Mouse (Mus musculus) Patski (cell line): ENCODE measurements at regions not wholly inside any gene's neighbourhood (a gene's known extent, or its start where the extent isn't known, plus 50 kb on each side); places are given as distances from the start of the nearest gene placed in this dataset.

ENCODE experiments used
- ATAC-seq: fragments of 100-300 bp; one replicate; pipeline ENCODE4 v1.8.0; 2021
- CTCF ChIA-PET: fragments of 350-600 bp; sonication (Branson Sonifier 250); formaldehyde crosslinking; loops from one replicate; lab custom pipeline; 2022; ENCODE audit warnings: inconsistent platforms; lab: Charles Lee
- POLR2A ChIA-PET: fragments of 350-600 bp; sonication (Branson Sonifier 250); formaldehyde crosslinking; loops from one replicate; lab custom pipeline; 2022; ENCODE audit warnings: antibody characterized with exemption, inconsistent platforms; lab: Charles Lee
- DNase-seq: peaks from one replicate; pipeline ENCODE4 v3.0.0-alpha.2; 2011; ENCODE audit warnings: low read depth, low spot score
- H3K27me3 ChIP-seq: fragments of 371-371 bp; one replicate; pipeline ENCODE4 v1.5.1; 2021
- CTCF ChIP-seq: fragments of 100-300 bp; IDR thresholded peaks from one replicate; pipeline ENCODE4 v1.5.1; 2021
- in situ Hi-C: fragments of 300-500 bp; cut with MboI; formaldehyde crosslinking; loops from 3 replicates; pipeline ENCODE4 v1.11.1; 2018; ENCODE audit warnings: low pct_unique_long_range_greater_than_20kb, mixed read lengths

- no peak for TF ChIP-seq CTCF
- ATAC-seq (no peak), DNase-seq (no peak)
- ChIA-PET POLR2A (no interaction called here), CTCF (interaction anchor here (0.7 to 1.5 kb wide), 2 partner anchors 9 to 10 kb away, joined by 3 read pairs; no protein-coding TSS in a partner anchor)
- no peaks in the 10 kb centered on the region for H3K27me3 ChIP-seq
- in situ Hi-C loops: no loop called here
Measured at GRCm38 (mm10) chr2:131436149-131436548, 55.1 kb upstream of the Smox start.

DNA sequence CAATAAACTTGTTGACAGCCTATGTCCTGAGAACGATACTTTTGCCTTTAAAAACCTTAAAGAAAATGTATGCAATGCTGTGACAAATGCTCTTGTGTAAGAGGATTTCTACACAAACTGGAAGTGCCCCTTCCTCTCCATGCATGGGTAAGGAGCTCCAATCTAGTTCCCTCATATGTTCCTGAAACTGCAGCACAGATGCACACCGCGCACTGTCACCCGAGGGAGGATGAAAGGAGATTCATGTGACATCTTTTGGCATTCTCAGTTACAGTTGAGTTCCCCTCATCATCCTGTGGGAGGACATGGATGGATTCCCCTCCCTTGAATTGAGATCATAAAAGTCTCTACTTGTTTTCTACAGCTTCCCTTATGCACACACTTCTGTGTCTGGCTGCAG lies 60.8 kb upstream of the Smox start:
- ATAC-seq: no peak
- ChIA-PET POLR2A (no interaction called here), CTCF (interaction anchor here (1.3 kb wide), 1 partner anchor 33 kb away, joined by 3 read pairs; no protein-coding TSS in a partner anchor)
- H3K27me3 ChIP-seq: no peaks in the 10 kb centered on the region
- in situ Hi-C loops: loop anchor here (5.0 kb wide), 1 partner anchor 47 kb away; no protein-coding TSS in a partner anchor
- DNase-seq: no peak
- TF ChIP-seq CTCF: no peak

GRCm38 (mm10) chr2:131428089-131428488 lies 63.2 kb upstream of the Smox start:
- no peaks in the 10 kb centered on the region for H3K27me3 ChIP-seq
- TF ChIP-seq CTCF: no peak
- in situ Hi-C loops: loop anchor here (10.0 kb wide), 1 partner anchor 387 kb away; no protein-coding TSS in a partner anchor
- no peak for ATAC-seq
- CTCF ChIA-PET: no interaction called here
- DNase-seq: no peak
- POLR2A ChIA-PET: interaction anchor here (1.2 kb wide), 1 partner anchor 69 kb away, joined by 3 read pairs; no protein-coding TSS in a partner anchor

DNA sequence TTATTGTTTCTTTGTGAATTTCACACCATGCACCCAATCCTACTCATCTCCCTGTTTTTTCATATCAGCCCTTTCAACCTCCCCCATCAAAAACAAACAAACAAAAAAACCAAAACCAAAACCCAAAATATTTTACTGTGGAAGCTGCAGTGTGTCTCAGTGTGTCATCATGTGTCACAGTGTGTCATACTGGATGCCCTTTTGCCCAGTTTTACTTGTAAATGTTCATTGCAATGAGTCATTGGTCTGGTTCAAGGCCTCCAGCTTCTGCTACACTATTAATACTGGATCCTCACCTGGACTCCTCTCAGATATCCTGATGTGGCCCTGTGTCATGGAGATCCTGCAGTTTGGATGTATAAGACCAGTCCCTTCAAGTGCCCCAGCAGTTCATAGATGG lies 64.4 kb upstream of the Smox start:
- DNase-seq: no peak
- ChIA-PET POLR2A (no interaction called here), CTCF (interaction anchor here (0.9 to 1.8 kb wide), 6 partner anchors 9 to 104 kb away, joined by 3 to 5 read pairs (median 3); no protein-coding TSS in a partner anchor)

DNA sequence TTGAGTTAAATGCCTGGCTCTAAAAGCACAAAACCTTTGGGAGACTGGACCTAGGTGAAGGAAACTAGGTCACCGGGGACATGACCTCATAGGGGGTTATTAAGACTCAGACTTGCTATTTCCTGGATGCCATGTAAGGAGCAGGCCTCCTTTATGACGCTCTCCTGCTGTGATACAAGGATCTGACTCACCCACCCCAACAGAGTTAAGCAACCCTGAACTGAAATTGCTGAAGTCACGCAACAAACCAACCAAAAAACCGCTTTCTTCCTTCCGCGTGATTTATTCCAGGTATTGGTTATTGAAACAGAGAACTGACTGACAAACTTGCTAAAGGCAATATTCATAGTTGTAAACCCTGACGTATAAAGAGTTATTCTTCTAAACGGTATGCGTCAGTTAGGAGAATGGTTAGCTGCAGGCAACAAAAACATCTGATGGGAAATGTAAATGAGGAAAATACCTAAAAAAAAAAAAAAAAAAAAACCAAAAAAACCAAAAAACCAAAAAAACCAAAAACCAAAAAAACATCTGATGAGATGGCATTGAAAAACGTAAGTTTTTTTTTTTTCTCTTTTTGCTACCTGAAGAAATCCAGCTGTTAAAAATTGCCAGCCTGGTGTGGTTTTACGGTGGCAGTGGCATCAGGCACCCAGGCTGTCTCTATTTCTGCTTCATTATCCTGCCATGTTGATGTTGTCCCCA lies 67.5 kb upstream of the Smox start:
- CTCF ChIA-PET: interaction anchor here (0.6 to 1.7 kb wide), 7 partner anchors 35 to 210 kb away, joined by 3 to 6 read pairs (median 3); no protein-coding TSS in a partner anchor
- H3K27me3 ChIP-seq: no peaks in the 10 kb centered on the region
- peak; percentile 76 for ATAC-seq
- peak; percentile 58 for DNase-seq
- POLR2A ChIA-PET: interaction anchor here (0.7 to 1.5 kb wide), 2 partner anchors 86 to 101 kb away, joined by 3 to 4 read pairs; no protein-coding TSS in a partner anchor
- in situ Hi-C loops: loop anchor here (5.0 to 10.0 kb wide), 2 partner anchors 84 to 391 kb away; no protein-coding TSS in a partner anchor
- TF ChIP-seq CTCF: no peak

More for the DNA sequence above, 64.4 kb upstream of the Smox start:
- no peaks in the 10 kb centered on the region for H3K27me3 ChIP-seq
- ATAC-seq: no peak
- TF ChIP-seq CTCF: no peak
- in situ Hi-C loops: loop anchor here (10.0 kb wide), 1 partner anchor 388 kb away; no protein-coding TSS in a partner anchor

GRCm38 (mm10) chr2:131422907-131423445 lies 68.3 kb upstream of the Smox start:
- in situ Hi-C loops: loop anchor here (5.0 to 10.0 kb wide), 2 partner anchors 84 to 392 kb away; no protein-coding TSS in a partner anchor
- peak; percentile 64 for ATAC-seq
- no peaks in the 10 kb centered on the region for H3K27me3 ChIP-seq
- peak; percentile 77 for TF ChIP-seq CTCF
- POLR2A ChIA-PET: interaction anchor here (1.5 kb wide), 1 partner anchor 87 kb away, joined by 4 read pairs; no protein-coding TSS in a partner anchor
- CTCF ChIA-PET: interaction anchor here (0.9 to 1.7 kb wide), 5 partner anchors 76 to 114 kb away, joined by 3 to 6 read pairs (median 4); no protein-coding TSS in a partner anchor
- DNase-seq: peak; percentile 9

GRCm38 (mm10) chr2:131418130-131418529 lies 65.4 kb upstream of the Rnf24 start:
- ChIA-PET CTCF (interaction anchor here (1.0 to 1.3 kb wide), 2 partner anchors 122 to 161 kb away, joined by 3 read pairs; no protein-coding TSS in a partner anchor), POLR2A (interaction anchor here (0.7 kb wide), 1 partner anchor 89 kb away, joined by 3 read pairs; no protein-coding TSS in a partner anchor)
- DNase-seq (no peak), ATAC-seq (no peak)
- H3K27me3 ChIP-seq: no peaks in the 10 kb centered on the region
- TF ChIP-seq CTCF: no peak
- in situ Hi-C loops: loop anchor here (10.0 kb wide), 2 partner anchors 143 to 323 kb away; no protein-coding TSS in a partner anchor

- in situ Hi-C loops: loop anchor here (10.0 kb wide), 2 partner anchors 143 to 323 kb away; no protein-coding TSS in a partner anchor
- DNase-seq (no peak), ATAC-seq (no peak)
- CTCF ChIA-PET: interaction anchor here (1.0 to 3.0 kb wide), 7 partner anchors 12 to 160 kb away, joined by 3 to 11 read pairs (median 6); partner anchors contain the start of gene Rnf24
- no peaks in the 10 kb centered on the region for H3K27me3 ChIP-seq
- TF ChIP-seq CTCF: no peak
- POLR2A ChIA-PET: no interaction called here
Measured at GRCm38 (mm10) chr2:131417472-131417871, 64.8 kb upstream of the Rnf24 start.

GRCm38 (mm10) chr2:131416482-131416881 lies 63.8 kb upstream of the Rnf24 start:
- H3K27me3 ChIP-seq: no peaks in the 10 kb centered on the region
- DNase-seq (no peak), ATAC-seq (no peak)
- CTCF ChIA-PET: interaction anchor here (0.7 to 3.0 kb wide), 15 partner anchors 10 to 322 kb away, joined by 3 to 11 read pairs (median 5); partner anchors contain the start of gene Rnf24
- peak; percentile 97 for TF ChIP-seq CTCF
- POLR2A ChIA-PET: interaction anchor here (0.6 kb wide), 1 partner anchor 89 kb away, joined by 6 read pairs; no protein-coding TSS in a partner anchor
- in situ Hi-C loops: loop anchor here (10.0 kb wide), 2 partner anchors 142 to 322 kb away; no protein-coding TSS in a partner anchor
